Mouse (Mus musculus): ENCODE data around the gene Thy1.
A peak's percentile ranks its signal among the peaks of the same experiment; 100 is the strongest.

The Thy1 gene

DNA sequence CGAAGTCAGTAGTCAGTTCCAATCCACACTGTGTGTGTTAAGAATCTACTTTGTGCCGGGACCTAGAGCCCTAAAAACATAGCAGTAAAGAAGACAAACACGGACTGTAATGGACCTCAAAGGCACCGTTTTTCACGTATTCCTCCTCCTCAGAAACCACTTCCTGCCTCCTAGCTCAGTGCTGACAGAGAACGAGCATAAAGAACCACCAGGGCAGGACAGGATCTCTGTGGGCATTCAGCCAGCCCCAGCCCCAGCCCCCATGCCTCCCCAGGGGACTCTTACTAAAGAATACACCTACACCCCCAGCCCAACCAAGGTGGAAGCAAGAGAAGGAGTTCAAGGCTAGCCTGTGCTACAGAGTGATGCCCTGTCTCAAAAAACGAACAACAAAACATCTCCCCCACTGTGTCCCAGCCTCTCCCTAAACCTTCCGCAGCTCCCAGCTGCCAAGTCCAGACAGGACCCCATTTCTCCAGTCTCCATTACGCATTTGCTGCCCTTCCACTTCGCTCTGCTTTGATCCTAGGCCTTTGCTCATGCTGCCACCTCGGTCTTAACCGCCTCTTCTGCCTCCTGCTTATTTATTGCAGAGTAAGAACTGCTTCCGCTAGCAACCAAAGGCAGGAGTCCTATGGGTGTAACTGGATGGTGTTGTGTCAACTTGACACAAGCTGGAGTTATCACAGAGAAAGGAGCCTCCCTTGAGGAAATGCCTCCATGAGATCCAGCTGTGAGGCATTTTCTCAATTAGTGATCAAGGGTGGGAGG is 9.0 kb upstream of the Thy1 start:
- no peak for DNase-seq (ENCODE audit: low spot score in 2 of 2)

- no peak for DNase-seq (ENCODE audit: low spot score in 2 of 2)
These were observed 6.1 kb upstream of the Thy1 start for GRCm38 (mm10) chr9:44037106-44037505.

- DNase-seq (ENCODE audit: low spot score in 2 of 2): no peak
These were observed 1.4 kb upstream of the Thy1 start for GRCm38 (mm10) chr9:44041511-44042395.

- no peak for DNase-seq (ENCODE audit: low spot score in 2 of 2)
These were observed 846 bp upstream of the Thy1 start for GRCm38 (mm10) chr9:44042396-44042680.

- no peak for DNase-seq (ENCODE audit: low spot score in 2 of 2)
These were observed 683 bp downstream of the Thy1 start for GRCm38 (mm10) chr9:44043708-44044425.

DNA sequence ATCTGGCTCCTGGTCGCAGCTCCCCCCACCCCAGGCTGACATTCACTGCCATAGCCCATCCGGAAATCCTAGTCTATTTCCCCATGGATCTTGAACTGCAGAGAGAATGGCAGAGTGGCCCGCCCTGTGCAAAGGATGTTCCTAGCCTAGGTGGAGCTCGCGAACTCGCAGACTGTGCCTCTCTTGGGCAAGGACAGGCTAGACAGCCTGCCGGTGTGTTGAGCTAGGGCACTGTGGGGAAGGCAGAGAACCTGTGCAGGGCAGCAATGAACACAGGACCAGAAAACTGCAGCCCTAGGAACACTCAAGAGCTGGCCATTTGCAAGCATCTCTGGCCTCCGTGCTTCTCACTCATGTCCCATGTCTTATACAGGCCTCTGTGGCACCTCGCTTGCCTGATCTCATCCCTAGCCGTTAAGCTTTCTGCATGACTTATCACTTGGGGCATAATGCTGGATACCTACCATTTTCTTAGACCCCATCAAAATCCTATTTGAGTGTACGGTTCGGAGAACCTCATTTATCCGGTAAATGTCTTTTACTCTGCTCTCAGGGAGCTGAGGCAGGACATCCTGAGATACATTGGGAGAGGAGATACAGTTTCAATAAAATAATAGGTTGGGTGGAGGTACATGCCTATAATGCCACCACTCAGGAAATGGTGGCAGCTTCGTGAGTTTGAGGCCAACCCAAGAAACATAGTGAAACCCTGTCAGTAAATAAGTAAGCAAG is 1.4 kb downstream of the Thy1 start:
- peak in 1 of 2 experiments; percentile 53 for DNase-seq (ENCODE audit: low spot score in 2 of 2)

DNA sequence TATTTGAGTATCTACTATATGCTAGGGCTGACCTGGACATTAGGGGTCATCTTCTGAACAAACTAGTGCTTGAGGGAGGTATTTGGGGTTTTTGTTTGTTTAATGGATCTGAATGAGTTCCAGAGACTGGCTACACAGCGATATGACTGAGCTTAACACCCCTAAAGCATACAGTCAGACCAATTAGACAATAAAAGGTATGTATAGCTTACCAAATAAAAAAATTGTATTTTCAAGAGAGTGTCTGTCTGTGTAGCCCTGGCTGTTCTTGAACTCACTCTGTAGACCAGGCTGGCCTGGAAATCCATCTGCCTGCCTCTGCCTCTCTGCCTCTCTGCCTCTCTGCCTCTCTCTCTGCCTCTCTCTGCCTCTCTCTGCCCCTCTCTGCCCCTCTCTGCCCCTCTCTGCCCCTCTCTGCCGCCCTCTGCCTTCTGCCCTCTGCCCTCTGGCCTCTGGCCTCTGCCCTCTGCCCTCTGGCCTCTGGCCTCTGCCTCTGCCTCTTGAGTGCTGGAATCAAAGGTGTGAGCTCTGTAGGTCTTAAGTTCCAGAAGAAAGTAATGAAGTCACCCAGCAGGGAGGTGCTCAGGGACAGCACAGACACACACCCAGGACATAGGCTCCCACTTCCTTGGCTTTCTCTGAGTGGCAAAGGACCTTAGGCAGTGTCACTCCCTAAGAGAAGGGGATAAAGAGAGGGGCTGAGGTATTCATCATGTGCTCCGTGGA is 2.1 kb downstream of the Thy1 start:
- no peak for DNase-seq (ENCODE audit: low spot score in 2 of 2)

DNA sequence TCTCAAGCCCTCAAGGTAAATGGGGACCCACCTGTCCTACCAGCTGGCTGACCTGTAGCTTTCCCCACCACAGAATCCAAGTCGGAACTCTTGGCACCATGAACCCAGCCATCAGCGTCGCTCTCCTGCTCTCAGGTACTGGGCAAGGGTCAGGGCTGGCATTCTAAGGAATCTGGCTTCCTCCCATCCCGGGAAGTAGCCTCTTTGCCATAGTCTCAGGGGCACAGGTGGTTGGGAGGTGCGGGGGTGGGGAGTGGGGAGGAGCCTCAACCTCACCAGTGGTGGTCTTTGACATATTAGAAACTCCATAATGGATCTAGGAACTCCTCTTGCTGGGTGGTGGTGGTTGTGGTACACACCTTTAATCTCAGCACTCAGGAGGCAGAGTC is 2.7 kb downstream of the Thy1 start:
- no peak for DNase-seq (ENCODE audit: low spot score in 2 of 2)

- DNase-seq (ENCODE audit: low spot score in 2 of 2): no peak
These were observed 3.2 kb downstream of the Thy1 start for GRCm38 (mm10) chr9:44046426-44046825.

- no peak for DNase-seq (ENCODE audit: low spot score in 2 of 2)
These were observed 3.9 kb downstream of the Thy1 start for GRCm38 (mm10) chr9:44047071-44047470.

- DNase-seq (ENCODE audit: low spot score in 2 of 2): no peak
These were observed 4.6 kb downstream of the Thy1 start for GRCm38 (mm10) chr9:44047571-44048490.

DNA sequence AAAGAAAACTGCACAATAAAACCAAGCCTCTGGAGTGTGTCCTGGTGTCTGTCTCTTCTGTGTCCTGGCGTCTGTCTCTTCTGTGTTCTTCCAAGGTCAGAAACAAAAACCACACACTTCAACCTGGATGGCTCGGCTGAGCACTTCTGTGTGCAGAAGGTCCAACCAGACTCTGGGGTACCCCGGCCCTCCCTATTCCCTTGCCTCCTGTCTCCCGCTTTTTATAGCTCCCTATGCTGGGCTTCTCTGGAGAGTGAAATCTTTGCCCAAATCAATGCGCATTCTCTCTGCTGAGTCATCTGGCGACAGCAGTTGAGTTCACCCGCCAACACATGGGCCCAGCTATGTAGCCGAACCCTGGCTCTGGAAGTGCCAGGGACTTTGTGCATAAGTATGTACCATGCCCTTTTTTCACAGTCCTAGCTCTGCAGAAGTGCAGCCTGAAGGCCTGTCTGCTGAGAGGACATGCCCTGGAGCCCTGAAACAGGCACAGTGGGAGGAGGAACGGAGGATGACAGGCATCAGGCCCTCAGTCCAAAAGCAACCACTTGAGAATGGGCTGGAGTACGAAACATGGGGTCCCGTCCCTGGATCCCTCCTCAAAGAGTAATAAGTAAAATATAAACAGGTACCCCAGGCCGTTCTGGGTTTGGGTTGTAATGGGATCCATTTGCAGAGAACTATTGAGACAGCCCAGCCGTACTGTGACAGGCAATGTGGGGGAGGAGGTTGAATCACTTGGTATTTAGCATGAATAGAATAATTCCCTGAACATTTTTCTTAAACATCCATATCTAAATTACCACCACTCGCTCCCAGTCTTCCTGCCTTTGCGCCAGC is 5.6 kb downstream of the Thy1 start:
- DNase-seq (ENCODE audit: low spot score in 2 of 2): peak; percentile 67 to 71

GRCm38 (mm10) chr9:44049381-44050165 is 6.4 kb downstream of the Thy1 start:
- DNase-seq (ENCODE audit: low spot score in 2 of 2): no peak

DNA sequence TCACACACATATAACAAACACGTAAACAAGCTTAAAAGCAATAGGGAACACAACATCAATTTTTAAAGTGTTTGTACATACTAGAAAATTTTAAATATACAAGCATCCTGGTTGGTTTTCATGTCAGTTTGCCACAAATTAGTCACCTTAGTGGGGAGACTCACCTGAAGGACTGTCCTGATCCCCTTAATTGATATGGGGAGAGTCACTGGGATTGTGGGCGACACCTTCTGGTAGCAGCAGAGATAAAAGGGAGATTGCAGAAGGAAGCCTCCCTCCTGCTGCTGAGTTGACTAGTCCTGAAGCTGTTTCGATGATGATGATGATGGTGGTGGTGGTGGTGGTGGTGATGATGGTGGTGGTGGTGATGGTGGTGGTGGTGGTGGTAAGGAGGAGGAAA is 9.7 kb downstream of the Thy1 start:
- DNase-seq (ENCODE audit: low spot score in 2 of 2): no peak

DNA sequence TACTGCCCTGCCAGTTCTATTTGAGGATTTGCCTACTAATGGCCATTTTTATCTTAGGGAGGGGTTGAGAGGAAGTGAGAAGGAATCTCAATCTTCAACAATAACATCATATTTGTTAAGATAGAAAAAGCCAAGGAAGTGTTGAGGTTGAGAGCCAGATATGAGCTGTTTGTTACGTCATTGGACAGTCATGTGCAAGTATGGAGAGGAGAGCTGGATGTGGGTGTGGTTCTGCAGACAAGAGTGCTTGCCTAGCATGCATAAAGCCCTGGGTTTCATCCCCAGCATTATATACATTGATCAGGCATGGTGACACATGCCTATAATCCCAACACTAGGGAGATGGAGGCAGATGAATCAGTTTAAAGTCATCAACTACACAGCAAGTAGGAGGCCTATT is 10.8 kb downstream of the Thy1 start:
- no peak for DNase-seq (ENCODE audit: low spot score in 2 of 2)

DNA sequence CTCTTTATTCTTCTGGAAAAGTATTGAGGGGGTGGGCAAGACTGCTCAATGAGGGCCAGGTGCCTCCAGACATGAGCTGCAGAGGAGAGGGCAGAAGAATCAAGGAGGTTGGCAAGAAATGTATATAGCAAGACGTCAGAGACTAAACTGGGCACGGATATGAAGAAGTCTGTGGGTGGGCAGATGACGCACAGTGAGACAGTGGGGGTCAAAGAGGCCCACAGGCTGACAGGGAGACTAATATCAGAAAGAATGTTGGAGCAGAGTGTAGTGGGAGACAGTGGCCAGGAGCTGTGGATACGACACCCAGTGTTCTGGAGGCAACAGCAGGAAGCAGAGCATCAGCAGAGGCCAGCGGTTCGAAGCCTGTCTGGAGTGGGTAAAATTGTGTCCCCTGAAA is 15.4 kb downstream of the Thy1 start:
- no peak for DNase-seq (ENCODE audit: low spot score in 2 of 2)

GRCm38 (mm10) chr9:44065177-44065576 is 22.0 kb downstream of the Thy1 start:
- no peak for DNase-seq (ENCODE audit: low spot score in 2 of 2)

DNA sequence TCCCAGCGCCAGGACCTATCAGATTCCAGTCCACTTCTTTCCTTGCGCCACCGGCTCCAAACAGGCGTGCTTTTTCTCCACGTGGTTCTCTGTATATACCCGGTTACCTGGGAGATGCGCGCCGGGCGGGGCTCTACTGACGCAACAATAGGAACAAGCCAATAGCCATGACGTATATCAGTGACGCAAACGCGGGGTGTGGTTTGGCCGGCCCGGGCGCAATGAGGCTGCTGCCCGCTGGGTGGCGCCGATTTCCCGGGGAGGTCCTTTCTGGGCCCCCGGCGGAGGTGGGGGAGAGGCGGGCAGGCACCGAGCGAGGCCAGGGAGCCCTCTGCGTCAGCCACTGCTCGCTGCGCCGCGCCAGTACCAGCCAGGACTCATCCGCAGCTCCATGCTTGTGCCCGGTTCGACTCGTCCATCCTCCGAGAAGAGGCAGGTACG is 23.6 kb downstream of the Thy1 start, which contains the start of gene Usp2:
Gene Usp2 (plus strand): TSS at position 237 of the 441 bp plus-strand sequence.
- DNase-seq (ENCODE audit: low spot score in 2 of 2): peak; percentile 100

All from right cerebral cortex, adult 2 months (tissue).